Mouse (Mus musculus): Measurements from ENCODE around the gene Acad11. TPM values are rescaled to one million over a fixed set of nuclear protein-coding genes. Genes with fewer than 3 reads are reported as not detected.

Acad11 gene
- polyA plus RNA-seq, 1 experiment from 2014 or later = 11.3 TPM

- ATAC-seq (ENCODE audit: low read depth) = no peak
Measured at GRCm38 (mm10) chr9:104085730-104086429, 22.7 kb downstream of the Acad11 start.

GRCm38 (mm10) chr9:104088555-104088954, 25.4 kb downstream of the Acad11 start:
- Histone ChIP-seq H3K4me2 (no peak overlapping the region), H3K9me3 (replicated peaks) (no peaks in the 10 kb centered on the region), H3K27ac (no peak overlapping the region), H3K27me3 (no peaks in the 10 kb centered on the region), H3K9ac (no peak overlapping the region), H3K4me3 (replicated peaks) (no peak overlapping the region), H3K36me3 (peaks cover 6% of the 10 kb centered on the region; the same call in 1 of the 2 replicates), H3K4me1 (replicated peaks) (no peaks in the 10 kb centered on the region)
- DNase-seq = no peak
- 63% methylated on average over 8 of the region's 8 CpGs for WGBS (ENCODE audit: insufficient replicate concordance)
- ATAC-seq (ENCODE audit: low read depth) = no peak

More at GRCm38 (mm10) chr9:104085730-104086429, 22.7 kb downstream of the Acad11 start:
- no peaks in the 10 kb centered on the region for H3K4me1 ChIP-seq (replicated peaks)
- H3K9ac ChIP-seq = no peak overlapping the region
- no peaks in the 10 kb centered on the region for H3K9me3 ChIP-seq (replicated peaks)
- 69% methylated on average over 4 of the region's 4 CpGs for WGBS (ENCODE audit: insufficient replicate concordance)
- no peak overlapping the region for H3K27ac ChIP-seq
- DNase-seq = no peak
- no peak overlapping the region for H3K4me2 ChIP-seq
- no peak overlapping the region for H3K4me3 ChIP-seq (replicated peaks)
- H3K36me3 ChIP-seq = peaks cover 15% of the 10 kb centered on the region
- H3K27me3 ChIP-seq = no peaks in the 10 kb centered on the region

GRCm38 (mm10) chr9:104092945-104093344, 29.8 kb downstream of the Acad11 start:
- WGBS (ENCODE audit: insufficient replicate concordance) = 83% methylated on average over 5 of the region's 5 CpGs
- Histone ChIP-seq H3K27ac (no peak overlapping the region), H3K9me3 (replicated peaks) (no peaks in the 10 kb centered on the region), H3K36me3 (0 out of 2 replicates have a peak, but pooled peaks cover 5% of the 10 kb centered on the region), H3K4me2 (no peak overlapping the region), H3K9ac (no peak overlapping the region), H3K27me3 (no peaks in the 10 kb centered on the region), H3K4me3 (replicated peaks) (no peak overlapping the region), H3K4me1 (replicated peaks) (no peaks in the 10 kb centered on the region)
- no peak for DNase-seq
- ATAC-seq (ENCODE audit: low read depth) = no peak

GRCm38 (mm10) chr9:104098256-104098655, 35.1 kb downstream of the Acad11 start:
- Histone ChIP-seq H3K4me1 (replicated peaks) (no peaks in the 10 kb centered on the region), H3K27me3 (no peaks in the 10 kb centered on the region), H3K27ac (no peak overlapping the region), H3K9me3 (replicated peaks) (no peaks in the 10 kb centered on the region), H3K9ac (no peak overlapping the region), H3K36me3 (peaks cover 9% of the 10 kb centered on the region; the same call in 1 of the 2 replicates), H3K4me2 (no peak overlapping the region), H3K4me3 (replicated peaks) (no peak overlapping the region)
- no peak for DNase-seq
- no peak for ATAC-seq (ENCODE audit: low read depth)
- 30% methylated on average over 5 of the region's 5 CpGs for WGBS (ENCODE audit: insufficient replicate concordance)

GRCm38 (mm10) chr9:104099060-104099459, 35.9 kb downstream of the Acad11 start:
- 77% methylated on average over 11 of the region's 11 CpGs for WGBS (ENCODE audit: insufficient replicate concordance)
- no peak overlapping the region for H3K4me2 ChIP-seq
- H3K9me3 ChIP-seq (replicated peaks) = no peaks in the 10 kb centered on the region
- H3K4me1 ChIP-seq (replicated peaks) = no peaks in the 10 kb centered on the region
- ATAC-seq (ENCODE audit: low read depth) = no peak
- DNase-seq = no peak
- H3K9ac ChIP-seq = no peak overlapping the region
- H3K27me3 ChIP-seq = no peaks in the 10 kb centered on the region
- no peak overlapping the region for H3K27ac ChIP-seq
- H3K36me3 ChIP-seq = peaks cover 9% of the 10 kb centered on the region; the same call in 1 of the 2 replicates
- H3K4me3 ChIP-seq (replicated peaks) = no peak overlapping the region

- ATAC-seq (ENCODE audit: low read depth) (no peak), DNase-seq (no peak)
- Histone ChIP-seq H3K36me3 (peaks cover 9% of the 10 kb centered on the region; the same call in 1 of the 2 replicates), H3K9ac (no peak overlapping the region), H3K9me3 (replicated peaks) (no peaks in the 10 kb centered on the region), H3K4me3 (replicated peaks) (no peak overlapping the region), H3K4me1 (replicated peaks) (no peaks in the 10 kb centered on the region), H3K4me2 (no peak overlapping the region), H3K27me3 (no peaks in the 10 kb centered on the region), H3K27ac (no peak overlapping the region)
- 57% methylated on average over 7 of the region's 7 CpGs for WGBS (ENCODE audit: insufficient replicate concordance)
Measured at GRCm38 (mm10) chr9:104100822-104101221, 37.6 kb downstream of the Acad11 start.

- H3K27ac ChIP-seq = no peak overlapping the region
- H3K27me3 ChIP-seq = no peaks in the 10 kb centered on the region
- H3K9me3 ChIP-seq (replicated peaks) = no peaks in the 10 kb centered on the region
- ATAC-seq (ENCODE audit: low read depth) (no peak), DNase-seq (no peak)
- no peak overlapping the region for H3K4me3 ChIP-seq (replicated peaks)
- no peak overlapping the region for H3K4me2 ChIP-seq
- WGBS (ENCODE audit: insufficient replicate concordance) = 49% methylated on average over 3 of the region's 3 CpGs
- no peak overlapping the region for H3K9ac ChIP-seq
- H3K4me1 ChIP-seq (replicated peaks) = no peaks in the 10 kb centered on the region
- peaks cover 9% of the 10 kb centered on the region; the same call in 1 of the 2 replicates for H3K36me3 ChIP-seq
Measured at GRCm38 (mm10) chr9:104101458-104101857, 38.3 kb downstream of the Acad11 start.

GRCm38 (mm10) chr9:104102301-104102700, 39.1 kb downstream of the Acad11 start:
- Histone ChIP-seq H3K4me3 (replicated peaks) (no peak overlapping the region), H3K27ac (no peak overlapping the region), H3K4me1 (replicated peaks) (no peaks in the 10 kb centered on the region), H3K9me3 (replicated peaks) (no peaks in the 10 kb centered on the region), H3K27me3 (no peaks in the 10 kb centered on the region), H3K9ac (no peak overlapping the region), H3K36me3 (peaks cover 6% of the 10 kb centered on the region; the same call in 1 of the 2 replicates), H3K4me2 (no peak overlapping the region)
- ATAC-seq (ENCODE audit: low read depth) = no peak
- whole genome bisulfite sequencing (ENCODE audit: insufficient replicate concordance) = 44% methylated on average over 6 of the region's 6 CpGs
- DNase-seq = no peak

- Histone ChIP-seq H3K27me3 (no peaks in the 10 kb centered on the region), H3K36me3 (peaks cover 4% of the 10 kb centered on the region; the same call in 1 of the 2 replicates), H3K9ac (no peak overlapping the region), H3K27ac (no peak overlapping the region), H3K4me2 (no peak overlapping the region), H3K4me1 (replicated peaks) (no peaks in the 10 kb centered on the region), H3K4me3 (replicated peaks) (no peak overlapping the region), H3K9me3 (replicated peaks) (no peaks in the 10 kb centered on the region)
- ATAC-seq (ENCODE audit: low read depth) = no peak
- WGBS (ENCODE audit: insufficient replicate concordance) = 43% methylated on average over 2 of the region's 2 CpGs
- DNase-seq = no peak
Measured at GRCm38 (mm10) chr9:104102901-104103300, 39.7 kb downstream of the Acad11 start.

- WGBS (ENCODE audit: insufficient replicate concordance) = 81% methylated on average over 2 of the region's 2 CpGs
- Histone ChIP-seq H3K27me3 (no peaks in the 10 kb centered on the region), H3K4me2 (no peak overlapping the region), H3K9me3 (replicated peaks) (no peaks in the 10 kb centered on the region), H3K9ac (no peak overlapping the region), H3K27ac (no peak overlapping the region), H3K36me3 (no peaks in the 10 kb centered on the region), H3K4me3 (replicated peaks) (no peak overlapping the region), H3K4me1 (replicated peaks) (no peaks in the 10 kb centered on the region)
- no peak for ATAC-seq (ENCODE audit: low read depth)
- no peak for DNase-seq
Measured at GRCm38 (mm10) chr9:104104986-104105385, 41.8 kb downstream of the Acad11 start.

- Histone ChIP-seq H3K27ac (no peak overlapping the region), H3K9ac (no peak overlapping the region), H3K4me2 (no peak overlapping the region), H3K4me3 (replicated peaks) (no peak overlapping the region), H3K4me1 (replicated peaks) (no peaks in the 10 kb centered on the region), H3K36me3 (no peaks in the 10 kb centered on the region), H3K9me3 (replicated peaks) (no peaks in the 10 kb centered on the region), H3K27me3 (no peaks in the 10 kb centered on the region)
- 69% methylated on average over 9 of the region's 9 CpGs for WGBS (ENCODE audit: insufficient replicate concordance)
- ATAC-seq (ENCODE audit: low read depth) = no peak
- no peak for DNase-seq
Measured at GRCm38 (mm10) chr9:104106930-104107329, 43.8 kb downstream of the Acad11 start.

- Histone ChIP-seq H3K27me3 (no peaks in the 10 kb centered on the region), H3K4me1 (replicated peaks) (no peaks in the 10 kb centered on the region), H3K9me3 (replicated peaks) (no peaks in the 10 kb centered on the region), H3K9ac (no peak overlapping the region), H3K4me2 (no peak overlapping the region), H3K27ac (no peak overlapping the region; the same call in 1 of the 2 replicates), H3K36me3 (no peaks in the 10 kb centered on the region), H3K4me3 (replicated peaks) (no peak overlapping the region)
- ATAC-seq (ENCODE audit: low read depth) (no peak), DNase-seq (no peak)
- 60% methylated on average over 6 of the region's 6 CpGs for WGBS (ENCODE audit: insufficient replicate concordance)
Measured at GRCm38 (mm10) chr9:104107482-104107881, 44.3 kb downstream of the Acad11 start.

All from liver, embryonic 13.5 days (tissue).